Mouse (Mus musculus): ENCODE results near the gene Flywch2. TPM values are rescaled to one million over a fixed set of nuclear protein-coding genes. Genes with fewer than 3 reads are reported as not detected.
"Not testable (repeated sequence)": the region's sequence is repeated elsewhere in the genome, so short reads cannot be mapped to it uniquely, and the experiment has no call there.

Gene Flywch2
- polyA plus RNA-seq, 1 experiment from 2014 or later: 44.0 TPM

DNA sequence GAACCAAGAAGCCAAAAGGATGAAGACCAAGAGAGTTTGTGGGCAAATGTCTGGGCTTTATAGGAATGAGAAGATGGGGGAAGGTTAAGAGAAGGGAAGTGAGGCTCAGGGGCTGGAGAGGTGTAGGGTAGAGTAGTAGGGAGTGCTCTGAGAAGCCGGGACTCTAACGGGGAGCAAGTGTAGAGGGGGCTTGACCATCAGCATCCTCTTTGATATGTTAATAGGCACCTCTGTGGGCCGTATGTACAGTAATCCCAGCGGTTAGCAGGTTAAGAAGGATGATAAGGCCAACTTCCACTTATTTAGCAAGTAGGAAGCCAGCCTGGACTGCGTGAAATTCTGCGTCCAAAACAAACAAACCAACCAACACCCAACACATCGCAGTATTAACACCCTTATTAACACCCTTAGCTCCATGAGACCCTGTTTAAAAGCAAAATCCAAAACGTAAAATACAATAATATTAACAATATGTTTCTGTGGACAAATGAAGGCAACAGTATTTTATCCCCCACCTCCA lies 3.9 kb upstream of the Flywch2 start:
- Histone ChIP-seq H3K9ac (peak overlapping the region; percentile 74; the same call in 1 of the 2 replicates), H3K27me3 (no peaks in the 10 kb centered on the region), H3K4me3 (replicated peaks) (peak overlapping the region; percentile 55), H3K27ac (replicated peaks) (peak overlapping the region; percentile 86; the same call in 1 of the 2 replicates), H3K9me3 (replicated peaks) (no peaks in the 10 kb centered on the region), H3K4me2 (replicated peaks) (peak overlapping the region; percentile 76), H3K4me1 (peaks cover 25% of the 10 kb centered on the region), H3K36me3 (no peaks in the 10 kb centered on the region)
- WGBS: 19% methylated on average over 8 of the region's 8 CpGs
- no peak for ATAC-seq (ENCODE audit: insufficient number of reproducible peaks, low FRiP score, low TSS enrichment, low read depth)

DNA sequence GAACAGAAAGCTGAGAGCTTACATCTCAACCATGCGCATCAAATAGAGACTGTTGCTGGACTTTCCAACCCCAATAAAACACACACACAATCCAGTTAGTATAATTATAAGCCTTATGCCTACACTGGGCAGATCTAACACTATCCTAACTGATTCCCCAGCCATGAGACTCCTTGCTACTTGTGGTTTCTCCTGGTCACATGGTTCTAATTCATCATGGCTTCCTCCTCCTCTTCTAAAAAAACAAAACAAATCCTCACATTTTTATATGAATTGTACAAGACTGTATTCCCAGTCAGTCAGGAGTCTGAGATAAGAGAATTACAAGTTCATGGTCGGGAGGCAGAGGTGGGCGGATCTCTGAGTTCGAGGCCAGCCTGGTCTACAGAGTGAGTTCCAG lies 3.1 kb upstream of the Flywch2 start:
- Histone ChIP-seq H3K9me3 (replicated peaks) (no peaks in the 10 kb centered on the region), H3K4me2 (replicated peaks) (no peak overlapping the region), H3K4me3 (replicated peaks) (no peak overlapping the region), H3K27ac (replicated peaks) (no peak overlapping the region), H3K9ac (no peak overlapping the region), H3K27me3 (no peaks in the 10 kb centered on the region), H3K4me1 (peaks cover 25% of the 10 kb centered on the region), H3K36me3 (no peaks in the 10 kb centered on the region)
- ATAC-seq (ENCODE audit: insufficient number of reproducible peaks, low FRiP score, low TSS enrichment, low read depth): no peak
- WGBS: 86% methylated on average over 4 of the region's 4 CpGs

DNA sequence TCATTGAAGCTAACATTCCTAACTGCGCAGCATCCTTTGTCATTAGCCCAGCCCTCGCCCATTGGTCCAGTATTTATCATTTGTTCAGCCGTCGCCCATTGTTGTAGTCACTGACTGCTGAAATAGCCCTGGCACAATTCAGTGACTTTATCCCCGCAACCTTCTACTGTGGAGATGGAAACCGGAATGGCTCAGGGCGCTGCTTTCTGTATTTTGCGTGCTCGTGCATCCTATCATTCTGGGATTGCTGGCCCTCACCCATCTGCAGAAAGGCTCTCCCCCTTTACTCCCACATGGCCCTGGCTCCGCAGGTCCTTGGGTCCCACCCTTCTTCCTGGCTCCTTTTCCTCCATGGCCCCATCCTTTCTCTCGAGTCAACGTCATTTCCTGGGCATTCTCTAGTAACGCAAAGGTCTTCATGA lies 640 bp upstream of the Flywch2 start:
- Histone ChIP-seq H3K9ac (no peak overlapping the region; the same call in 1 of the 2 replicates), H3K27ac (replicated peaks) (peak overlapping the region; percentile 59), H3K9me3 (replicated peaks) (no peaks in the 10 kb centered on the region), H3K4me1 (peaks cover 25% of the 10 kb centered on the region), H3K36me3 (no peaks in the 10 kb centered on the region), H3K4me3 (replicated peaks) (peak overlapping the region; percentile 64), H3K27me3 (no peaks in the 10 kb centered on the region), H3K4me2 (replicated peaks) (peak overlapping the region; percentile 91)
- 16% methylated on average over 13 of the region's 13 CpGs for WGBS
- no peak for ATAC-seq (ENCODE audit: insufficient number of reproducible peaks, low FRiP score, low TSS enrichment, low read depth)

DNA sequence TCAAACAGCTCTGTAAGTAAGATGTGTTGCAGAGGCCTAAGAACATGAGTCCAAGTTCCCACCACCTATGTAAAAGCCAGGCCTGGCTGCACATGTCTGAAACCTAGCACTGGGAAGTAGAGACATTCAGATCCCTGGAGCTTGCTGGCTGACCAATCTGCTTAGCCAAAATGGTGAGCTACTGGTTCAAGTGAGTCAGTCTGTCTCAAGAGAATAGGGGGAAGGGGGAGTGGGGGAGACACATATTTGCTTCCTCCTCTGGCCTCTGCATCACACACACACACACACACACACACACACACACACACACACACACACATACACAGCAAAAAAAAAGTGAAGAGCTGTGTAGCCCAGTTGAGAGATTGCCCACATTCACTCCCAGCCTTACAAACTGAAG lies 2.5 kb downstream of the Flywch2 start:
- H3K9ac ChIP-seq: no peak overlapping the region
- no peak overlapping the region for H3K4me2 ChIP-seq (replicated peaks)
- H3K27ac ChIP-seq (replicated peaks): no peak overlapping the region
- H3K4me3 ChIP-seq (replicated peaks): no peak overlapping the region
- H3K9me3 ChIP-seq (replicated peaks): no peaks in the 10 kb centered on the region
- no peaks in the 10 kb centered on the region for H3K36me3 ChIP-seq
- peaks cover 11% of the 10 kb centered on the region for H3K4me1 ChIP-seq
- no peak for ATAC-seq (ENCODE audit: insufficient number of reproducible peaks, low FRiP score, low TSS enrichment, low read depth)
- no peaks in the 10 kb centered on the region for H3K27me3 ChIP-seq

DNA sequence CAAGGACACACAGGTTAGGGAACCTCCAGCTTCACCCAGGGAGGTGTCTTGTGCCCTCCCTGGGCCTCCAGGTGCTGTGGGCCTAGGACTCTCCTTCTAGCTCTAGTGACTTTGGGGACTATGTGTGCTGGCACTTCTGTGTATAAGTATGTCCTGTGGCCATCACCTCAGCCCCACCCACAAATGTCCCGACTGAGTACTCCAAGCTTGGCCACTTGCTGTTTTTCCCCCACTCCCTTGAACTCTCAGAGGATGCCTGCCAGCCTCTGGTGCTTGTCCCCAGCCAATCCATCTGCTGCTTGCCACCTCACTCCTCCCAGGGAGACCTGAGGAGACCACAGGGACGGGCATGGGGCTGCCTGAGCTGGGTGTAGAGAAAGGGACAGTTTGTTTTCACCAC lies 7.4 kb downstream of the Flywch2 start:
- no peaks in the 10 kb centered on the region for H3K9me3 ChIP-seq (replicated peaks)
- H3K4me1 ChIP-seq: 0 out of 2 replicates have a peak, but pooled peaks cover 3% of the 10 kb centered on the region
- ATAC-seq (ENCODE audit: insufficient number of reproducible peaks, low FRiP score, low TSS enrichment, low read depth): no peak
- H3K4me3 ChIP-seq (replicated peaks): no peak overlapping the region
- no peaks in the 10 kb centered on the region for H3K27me3 ChIP-seq
- 48% methylated on average over 2 of the region's 2 CpGs for WGBS
- no peak overlapping the region for H3K9ac ChIP-seq
- H3K36me3 ChIP-seq: no peaks in the 10 kb centered on the region
- H3K27ac ChIP-seq (replicated peaks): no peak overlapping the region
- H3K4me2 ChIP-seq (replicated peaks): no peak overlapping the region

DNA sequence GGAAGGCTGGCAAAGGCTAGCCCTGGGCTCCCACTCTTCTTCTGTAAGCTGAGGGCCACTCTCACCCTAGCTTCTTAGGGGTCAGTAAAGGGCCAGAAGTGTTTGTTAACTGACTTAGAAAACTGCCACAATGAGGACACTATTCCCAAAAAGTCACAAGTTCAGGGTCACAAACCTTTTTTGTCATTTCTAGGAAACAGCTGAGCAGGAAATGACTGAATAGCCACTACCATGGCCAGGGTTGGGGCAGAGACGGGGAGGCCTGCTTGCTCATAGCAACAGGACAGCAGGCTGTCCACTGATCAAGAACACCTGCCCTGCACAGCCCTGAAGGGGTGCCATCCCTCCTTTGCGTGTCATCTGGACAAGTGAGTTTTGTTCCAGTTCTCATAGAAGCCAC lies 8.7 kb downstream of the Flywch2 start:
- Histone ChIP-seq H3K4me3 (replicated peaks) (no peak overlapping the region), H3K36me3 (no peaks in the 10 kb centered on the region), H3K27ac (replicated peaks) (no peak overlapping the region), H3K27me3 (no peaks in the 10 kb centered on the region), H3K9me3 (replicated peaks) (no peaks in the 10 kb centered on the region), H3K4me2 (replicated peaks) (no peak overlapping the region), H3K9ac (no peak overlapping the region), H3K4me1 (0 out of 2 replicates have a peak, but pooled peaks cover 3% of the 10 kb centered on the region)
- no peak for ATAC-seq (ENCODE audit: insufficient number of reproducible peaks, low FRiP score, low TSS enrichment, low read depth)
- WGBS: 58% methylated on average over 2 of the region's 2 CpGs

DNA sequence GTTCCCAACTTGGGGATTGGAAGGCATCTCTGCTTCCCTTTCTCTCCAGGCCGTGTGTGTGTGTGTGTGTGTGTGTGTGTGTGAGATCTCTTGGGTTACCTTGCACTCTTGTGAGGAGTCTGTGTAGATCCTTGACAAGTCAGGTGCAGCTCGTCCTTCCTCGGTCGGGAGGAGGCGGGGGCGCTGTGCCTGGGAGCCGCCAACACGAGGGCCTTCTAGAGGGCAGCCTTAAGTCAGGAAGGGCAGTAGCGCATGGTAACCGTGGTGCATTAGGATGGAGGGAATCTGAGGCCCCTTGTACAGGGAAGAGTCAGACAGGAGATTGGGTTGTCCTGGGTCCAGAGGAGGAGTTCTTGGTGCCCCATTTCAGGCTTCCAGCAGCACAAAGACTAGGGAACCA lies 9.7 kb downstream of the Flywch2 start:
- Histone ChIP-seq H3K36me3 (no peaks in the 10 kb centered on the region), H3K4me2 (replicated peaks) (no peak overlapping the region), H3K9ac (no peak overlapping the region), H3K9me3 (replicated peaks) (no peaks in the 10 kb centered on the region), H3K27ac (replicated peaks) (no peak overlapping the region), H3K27me3 (no peaks in the 10 kb centered on the region), H3K4me1 (peaks cover 3% of the 10 kb centered on the region; the same call in 1 of the 2 replicates), H3K4me3 (replicated peaks) (no peak overlapping the region)
- ATAC-seq (ENCODE audit: insufficient number of reproducible peaks, low FRiP score, low TSS enrichment, low read depth): no peak
- 83% methylated on average over 10 of the region's 10 CpGs for WGBS

DNA sequence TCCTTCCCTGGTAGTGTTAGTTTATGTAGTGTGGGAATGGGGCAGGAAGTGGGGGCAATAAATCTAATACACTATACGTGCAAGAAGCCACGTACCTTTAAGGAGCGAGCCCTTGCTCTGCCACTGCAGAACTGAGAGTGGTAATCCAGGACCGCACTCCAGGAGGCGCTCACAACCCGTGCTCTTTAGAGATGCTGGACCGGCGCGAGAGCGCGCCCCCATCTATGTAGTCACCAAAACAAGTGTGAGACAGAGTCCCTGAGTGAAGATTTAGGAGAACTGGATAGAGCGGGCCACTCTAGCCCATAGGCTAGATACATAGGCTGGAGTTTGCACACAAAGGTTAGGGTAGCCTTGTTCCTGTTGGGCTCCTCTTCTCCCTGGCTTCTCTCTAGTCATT lies 11.8 kb downstream of the Flywch2 start:
- H3K36me3 ChIP-seq: no peaks in the 10 kb centered on the region
- no peak overlapping the region for H3K4me2 ChIP-seq (replicated peaks)
- peaks cover 11% of the 10 kb centered on the region for H3K4me1 ChIP-seq
- no peak overlapping the region for H3K27ac ChIP-seq (replicated peaks)
- H3K4me3 ChIP-seq (replicated peaks): no peak overlapping the region
- 6% methylated on average over 12 of the region's 12 CpGs for WGBS
- ATAC-seq (ENCODE audit: insufficient number of reproducible peaks, low FRiP score, low TSS enrichment, low read depth): peak; percentile 27
- no peak overlapping the region for H3K9ac ChIP-seq
- H3K9me3 ChIP-seq (replicated peaks): no peaks in the 10 kb centered on the region
- no peaks in the 10 kb centered on the region for H3K27me3 ChIP-seq

DNA sequence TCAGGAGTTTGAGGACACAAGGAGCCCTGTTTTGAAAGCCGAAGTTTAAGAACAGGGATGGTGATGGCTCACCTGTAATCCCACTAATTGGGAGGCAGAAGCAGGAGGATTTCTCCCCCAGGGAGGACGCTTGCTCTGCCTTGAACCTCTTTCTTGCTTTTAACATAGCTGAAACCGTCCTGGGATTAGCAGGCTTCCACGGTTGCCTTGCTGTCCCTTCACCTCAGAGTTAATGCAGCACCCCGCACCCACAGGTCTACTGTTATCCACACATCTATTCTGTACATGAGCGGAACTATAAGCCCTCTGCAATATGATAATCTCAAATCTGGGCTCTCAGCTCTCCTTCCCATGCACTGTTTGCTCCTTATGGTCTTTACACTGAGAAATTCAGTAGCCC lies 12.2 kb downstream of the Flywch2 start:
- Histone ChIP-seq H3K4me2 (replicated peaks) (no peak overlapping the region), H3K36me3 (no peaks in the 10 kb centered on the region), H3K27ac (replicated peaks) (no peak overlapping the region), H3K4me1 (peaks cover 11% of the 10 kb centered on the region), H3K4me3 (replicated peaks) (no peak overlapping the region), H3K9me3 (replicated peaks) (no peaks in the 10 kb centered on the region), H3K9ac (no peak overlapping the region), H3K27me3 (no peaks in the 10 kb centered on the region)
- WGBS: 63% methylated on average over 6 of the region's 6 CpGs
- ATAC-seq (ENCODE audit: insufficient number of reproducible peaks, low FRiP score, low TSS enrichment, low read depth): no peak

DNA sequence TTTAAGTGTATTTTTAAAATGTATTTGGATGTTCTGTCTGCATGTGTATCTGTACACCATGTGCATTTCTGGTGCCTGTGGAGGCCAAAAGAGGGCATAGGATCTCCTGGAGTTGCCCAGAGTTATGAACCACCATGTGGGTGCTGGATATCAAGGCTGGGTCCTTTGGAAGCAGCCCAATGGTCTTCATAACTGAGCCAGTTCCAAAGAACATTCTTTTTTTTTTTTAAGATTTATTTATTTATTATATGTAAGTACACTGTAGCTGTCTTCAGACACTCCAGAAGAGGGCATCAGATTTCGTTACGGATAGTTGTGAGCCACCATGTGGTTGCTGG lies 13.7 kb downstream of the Flywch2 start:
- H3K27me3 ChIP-seq; H3K9ac ChIP-seq; H3K27ac ChIP-seq (replicated peaks); H3K4me3 ChIP-seq (replicated peaks); H3K9me3 ChIP-seq (replicated peaks); H3K4me2 ChIP-seq (replicated peaks); ATAC-seq (ENCODE audit: insufficient number of reproducible peaks, low FRiP score, low TSS enrichment, low read depth); H3K36me3 ChIP-seq: not testable (repeated sequence)
- H3K4me1 ChIP-seq: peaks cover 11% of the 10 kb centered on the region
- WGBS: 83% methylated on average over 2 of the region's 2 CpGs

DNA sequence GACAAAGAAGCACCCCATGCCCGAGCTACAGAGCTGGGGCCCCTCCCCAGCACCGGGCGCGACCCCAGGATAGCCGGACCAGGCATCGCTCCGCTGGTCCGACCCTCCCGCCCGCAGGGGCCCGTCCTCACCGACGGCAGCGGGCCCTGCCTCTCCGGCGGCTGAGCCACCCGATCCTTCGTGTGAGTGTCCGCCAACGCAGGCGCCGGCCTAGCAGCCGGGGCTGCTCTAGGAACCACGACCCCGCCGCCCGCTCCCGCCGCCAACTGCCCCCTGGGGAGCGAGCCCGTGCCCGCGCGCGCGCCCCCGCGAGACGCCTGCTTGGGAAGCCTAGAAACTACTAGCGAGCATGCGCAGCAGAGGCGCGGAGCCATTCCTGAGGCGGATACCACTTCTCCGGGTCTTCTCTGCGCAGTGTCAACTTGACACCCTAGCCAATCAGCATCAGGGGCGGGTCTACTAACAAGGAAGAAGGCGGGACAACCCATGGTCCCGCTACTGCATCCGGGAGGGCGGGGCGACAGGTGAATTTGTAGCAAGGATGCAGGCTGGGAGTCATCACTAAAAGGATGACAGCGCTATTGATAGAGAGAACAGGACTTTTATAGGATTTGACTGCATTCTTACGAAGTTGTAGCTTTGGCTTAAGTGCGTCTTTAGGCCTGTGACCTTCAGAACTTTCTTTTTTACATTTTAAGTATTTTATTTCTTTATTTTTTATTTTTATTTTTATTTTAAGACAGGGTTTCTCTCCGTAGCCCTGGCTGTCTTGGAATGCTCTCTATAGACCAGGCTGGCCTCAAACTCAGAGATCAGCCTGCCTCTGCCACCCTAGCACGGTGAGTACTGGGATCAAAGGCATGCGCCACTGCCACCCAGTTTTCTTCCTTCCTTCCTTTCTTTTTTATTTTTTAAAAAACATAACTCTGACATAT lies 14.3 kb downstream of the Flywch2 start, which contains the start of gene Flywch1:
TSS of gene Flywch1 (minus strand) at position 319 of the 935 bp plus-strand sequence.
- 4% methylated on average over 58 of the region's 58 CpGs for WGBS
- peak within 1 kb of the TSS; percentile 97 for H3K9ac ChIP-seq

More for the DNA sequence above, 14.3 kb downstream of the Flywch2 start, which contains the start of gene Flywch1:
- Histone ChIP-seq H3K27me3 (no peaks in the 10 kb centered on the region), H3K36me3 (no peaks in the 10 kb centered on the region), H3K4me1 (peaks cover 11% of the 10 kb centered on the region), H3K27ac (replicated peaks) (peak within 1 kb of the TSS; percentile 82), H3K4me3 (replicated peaks) (peak within 1 kb of the TSS; percentile 97), H3K9me3 (replicated peaks) (no peaks in the 10 kb centered on the region), H3K4me2 (replicated peaks) (peak within 1 kb of the TSS; percentile 77)
- peak; percentile 97 for ATAC-seq (ENCODE audit: insufficient number of reproducible peaks, low FRiP score, low TSS enrichment, low read depth)
